In genomic region chr7:135523981-135524380, GRCm38 (mm10) we compare ENCODE assay signal across 21 mouse cellular contexts. TPM values are rescaled to one million over a fixed set of nuclear protein-coding genes. Genes with fewer than 3 reads are reported as not detected.
DNase-seq lines count a peak whose midpoint lies in the region; ATAC-seq lines count a peak whose summit lies in the region.
"Had no signal": no experiment of that assay in that cellular context is flagged by ENCODE, and none has a peak within 500 bp of the region (broad histone marks: within the 10 kb centered on the region; RNA-seq: fewer than 3 reads in every experiment).

No protein-coding gene starts in this region.

- WGBS in forebrain, embryonic 14.5 days: 50% methylated on average over 4 of the region's 4 CpGs
- WGBS in forebrain, embryonic 10.5 days: 89% methylated on average over 4 of the region's 4 CpGs
- 49% methylated on average over 4 of the region's 4 CpGs for WGBS in liver, embryonic 11.5 days
- WGBS in embryonic facial prominence, embryonic 14.5 days: 47% methylated on average over 4 of the region's 4 CpGs

- peak; percentile 32 for DNase-seq in forebrain, embryonic 14.5 days (ENCODE audit: low spot score)
- DNase-seq in forebrain, embryonic 10.5 days (ENCODE audit: extremely low spot score, low spot score): no peak
- DNase-seq in liver: peak; percentile 7
- DNase-seq in liver, embryonic 11.5 days (ENCODE audit: low spot score): no peak
- DNase-seq in embryonic facial prominence, embryonic 14.5 days (ENCODE audit: low spot score): peak; percentile 58
- DNase-seq in kidney, postnatal 4 days: peak; percentile 50 to 67
- DNase-seq in layer of hippocampus, adult 9-11 months: no peak
- no peak for DNase-seq in right cerebral cortex, postnatal 25 days
- DNase-seq: adrenal gland, postnatal 36 days; B cell, adult 2 months; cerebellum, adult 9-10 months; heart, adult 2 months; liver, embryonic 13.5 days had no signal

- H3K4me2 ChIP-seq in forebrain, embryonic 14.5 days (ENCODE audit: low read length): no peak overlapping the region
- H3K4me2 ChIP-seq in liver, embryonic 11.5 days: no peak overlapping the region
- no peak overlapping the region for H3K4me2 ChIP-seq in embryonic facial prominence, embryonic 14.5 days (ENCODE audit: low read depth, low read length)
- H3K4me2 ChIP-seq: hindbrain, embryonic 12.5 days; liver, embryonic 13.5 days had no signal

- no peak overlapping the region for H3K27ac ChIP-seq in forebrain, embryonic 14.5 days (ENCODE audit: low read depth, low read length)
- no peak overlapping the region for H3K27ac ChIP-seq in forebrain, embryonic 10.5 days
- no peak overlapping the region for H3K27ac ChIP-seq in liver, embryonic 11.5 days (ENCODE audit: low read depth, low read length)
- no peak overlapping the region for H3K27ac ChIP-seq in embryonic facial prominence, embryonic 14.5 days (replicated peaks; ENCODE audit: low read depth, low read length)
- H3K27ac ChIP-seq: heart, adult 2 months; hindbrain, embryonic 12.5 days; limb, embryonic 10.5 days; liver, embryonic 13.5 days had no signal

- no peaks in the 10 kb centered on the region for H3K9me3 ChIP-seq in forebrain, embryonic 14.5 days (replicated peaks; ENCODE audit: control insufficient read depth, low read length)
- no peaks in the 10 kb centered on the region for H3K9me3 ChIP-seq in forebrain, embryonic 10.5 days
- H3K9me3 ChIP-seq in liver, embryonic 11.5 days (ENCODE audit: control insufficient read depth, low read length): no peaks in the 10 kb centered on the region
- no peaks in the 10 kb centered on the region for H3K9me3 ChIP-seq in embryonic facial prominence, embryonic 14.5 days (ENCODE audit: control insufficient read depth, low read length)
- H3K9me3 ChIP-seq: hindbrain, embryonic 12.5 days; limb, embryonic 10.5 days; liver, embryonic 13.5 days had no signal

- no peak for ATAC-seq in forebrain, embryonic 14.5 days
- no peak for ATAC-seq in liver, embryonic 11.5 days (replicated peaks; ENCODE audit: low FRiP score)
- ATAC-seq in embryonic facial prominence, embryonic 14.5 days (ENCODE audit: low read depth): peak; percentile 60; the same call in 1 of the 2 replicates
- ATAC-seq: activated CD4-positive, CD25-positive, alpha-beta regulatory T cell, adult 4 months; forebrain, embryonic 16.5 days had no signal

- H3K27me3 ChIP-seq in forebrain, embryonic 14.5 days (replicated peaks; ENCODE audit: control insufficient read depth, insufficient read depth, low read length): no peaks in the 10 kb centered on the region
- H3K27me3 ChIP-seq in forebrain, embryonic 10.5 days (ENCODE audit: poor library complexity, severe bottlenecking): no peaks in the 10 kb centered on the region
- H3K27me3 ChIP-seq in liver, embryonic 11.5 days (replicated peaks; ENCODE audit: control insufficient read depth, insufficient read depth, low read length): no peaks in the 10 kb centered on the region
- no peaks in the 10 kb centered on the region for H3K27me3 ChIP-seq in embryonic facial prominence, embryonic 14.5 days (replicated peaks; ENCODE audit: control insufficient read depth, insufficient read depth, low read length)
- H3K27me3 ChIP-seq: hindbrain, embryonic 12.5 days; Patski had no signal

- H3K4me3 ChIP-seq in forebrain, embryonic 14.5 days (ENCODE audit: low read depth, low read length): no peak overlapping the region
- H3K4me3 ChIP-seq in forebrain, embryonic 10.5 days: no peak overlapping the region
- no peak overlapping the region for H3K4me3 ChIP-seq in liver, embryonic 11.5 days (ENCODE audit: low read depth, low read length)
- H3K4me3 ChIP-seq in embryonic facial prominence, embryonic 14.5 days (ENCODE audit: low read depth, low read length): no peak overlapping the region
- H3K4me3 ChIP-seq: erythroblast, embryonic 14.5 days; heart, adult 2 months; hindbrain, embryonic 12.5 days; limb, embryonic 10.5 days; liver, embryonic 13.5 days had no signal

- H3K4me1 ChIP-seq in forebrain, embryonic 14.5 days (ENCODE audit: control insufficient read depth, insufficient read depth, low read length): no peaks in the 10 kb centered on the region
- peaks cover 7% of the 10 kb centered on the region for H3K4me1 ChIP-seq in forebrain, embryonic 10.5 days
- no peaks in the 10 kb centered on the region; the same call in 1 of the 2 replicates for H3K4me1 ChIP-seq in liver, embryonic 11.5 days (replicated peaks; ENCODE audit: control insufficient read depth, insufficient read depth, low read length)
- H3K4me1 ChIP-seq in embryonic facial prominence, embryonic 14.5 days (ENCODE audit: control insufficient read depth, insufficient read depth, low read length): no peaks in the 10 kb centered on the region

- no peaks in the 10 kb centered on the region for H3K36me3 ChIP-seq in forebrain, embryonic 14.5 days (ENCODE audit: control insufficient read depth, insufficient read depth, low read length)
- no peaks in the 10 kb centered on the region for H3K36me3 ChIP-seq in forebrain, embryonic 10.5 days (replicated peaks)
- H3K36me3 ChIP-seq in liver, embryonic 11.5 days (ENCODE audit: control insufficient read depth, insufficient read depth, low read length): no peaks in the 10 kb centered on the region
- H3K36me3 ChIP-seq in embryonic facial prominence, embryonic 14.5 days (ENCODE audit: control insufficient read depth, insufficient read depth, low read length): no peaks in the 10 kb centered on the region
- H3K36me3 ChIP-seq: hindbrain, embryonic 12.5 days; limb, embryonic 10.5 days; liver, embryonic 13.5 days had no signal

- no peak overlapping the region for H3K9ac ChIP-seq in forebrain, embryonic 14.5 days (ENCODE audit: low read length)
- H3K9ac ChIP-seq in liver, embryonic 11.5 days (ENCODE audit: low read depth, low read length): no peak overlapping the region
- H3K9ac ChIP-seq in embryonic facial prominence, embryonic 14.5 days (ENCODE audit: low read depth, low read length): no peak overlapping the region
- H3K9ac ChIP-seq: hindbrain, embryonic 12.5 days; liver, embryonic 13.5 days had no signal

RNA-seq across cellular contexts. Expression of gene Clrn3, which starts 4.5 kb away (rescaled TPM):
- not detected in 2 replicates for polyA plus RNA-seq in forebrain, embryonic 14.5 days (2014; fragmentation: Nextera tagmentation; extraction: Ambion mirVana)
- not detected in 2 replicates for polyA plus RNA-seq in forebrain, embryonic 10.5 days (2016; fragmentation: Nextera tagmentation; extraction: Ambion mirVana)
- 0.04 TPM in 1 of 2 replicates, not detected in the other for polyA plus RNA-seq in liver, embryonic 11.5 days (2014; fragmentation: Nextera tagmentation; extraction: Ambion mirVana)
- not detected in 2 replicates for polyA plus RNA-seq in embryonic facial prominence, embryonic 14.5 days (2014; fragmentation: Nextera tagmentation; extraction: Ambion mirVana)
- polyA plus RNA-seq: activated CD4-positive, CD25-positive, alpha-beta regulatory T cell, adult 4 months; erythroblast, embryonic 14.5 days; forebrain, embryonic 16.5 days; heart, adult 2 months; hindbrain, embryonic 12.5 days; limb, embryonic 10.5 days; liver, embryonic 13.5 days; lung, embryonic 16.5 days; midbrain, postnatal 0 days; Patski had no signal

RNA-seq across cellular contexts. Expression of gene Ptpre, which starts 13.3 kb away (rescaled TPM):
- polyA plus RNA-seq in forebrain, embryonic 14.5 days (2014; fragmentation: Nextera tagmentation; extraction: Ambion mirVana): 1.9 and 2.5 TPM in 2 replicates
- 0.31 and 0.41 TPM in 2 replicates for polyA plus RNA-seq in forebrain, embryonic 10.5 days (2016; fragmentation: Nextera tagmentation; extraction: Ambion mirVana)
- polyA plus RNA-seq in liver, embryonic 11.5 days (2014; fragmentation: Nextera tagmentation; extraction: Ambion mirVana): 5.4 and 7.0 TPM in 2 replicates
- polyA plus RNA-seq in embryonic facial prominence, embryonic 14.5 days (2014; fragmentation: Nextera tagmentation; extraction: Ambion mirVana): 3.9 and 4.1 TPM in 2 replicates

Comparison
In these comparisons a context has a peak if more than half of its experiments do, and no peak if none do; other contexts are left out.
1. DNase-seq: peak in forebrain, embryonic 14.5 days (single experiment), liver (single experiment), embryonic facial prominence, embryonic 14.5 days (single experiment) and kidney, postnatal 4 days (2 of 2); none in forebrain, embryonic 10.5 days (single experiment), liver, embryonic 11.5 days (single experiment), layer of hippocampus, adult 9-11 months (single experiment) and right cerebral cortex, postnatal 25 days (single experiment).